Mouse (Mus musculus) embryonic facial prominence, embryonic 14.5 days (tissue): ENCODE results near the gene Pip4k2c. TPM values are rescaled to one million over a fixed set of nuclear protein-coding genes. Genes with fewer than 3 reads are reported as not detected.
A peak's percentile ranks its signal among the peaks of the same experiment; 100 is the strongest.

Source experiments
- ATAC-seq: fragments of 200-750 bp; cut with Nextera tagmentation; 2 replicates; pipeline ENCODE4 v1.8.0; 2017; ENCODE audit warnings: low read depth, moderate number of reproducible peaks, moderate TSS enrichment
- DNase-seq: peaks from one replicate; pipeline ENCODE4 v3.0.0-alpha.2; 2015; ENCODE audit warnings: low spot score
- H3K27ac ChIP-seq: fragments of 300-500 bp; sonication (generic); replicated peaks from 2 replicates; pipeline ENCODE4 v1.5.1; 2014; ENCODE audit warnings: low read depth, mild to moderate bottlenecking, low read length, moderate library complexity
- H3K27me3 ChIP-seq: fragments of 300-500 bp; sonication (generic); replicated peaks from 2 replicates; pipeline ENCODE4 v1.6.1; 2014; ENCODE audit warnings: low read length; ENCODE audit not compliant: control insufficient read depth, insufficient read depth
- H3K36me3 ChIP-seq: fragments of 300-500 bp; sonication (generic); 2 replicates; pipeline ENCODE4 v1.6.1; 2014; ENCODE audit warnings: low read length, mixed read lengths; ENCODE audit not compliant: control insufficient read depth, insufficient read depth
- H3K4me1 ChIP-seq: fragments of 300-500 bp; sonication (generic); 2 replicates; pipeline ENCODE4 v1.6.1; 2014; ENCODE audit warnings: antibody characterized with exemption, low read length; ENCODE audit not compliant: control insufficient read depth, insufficient read depth
- H3K4me2 ChIP-seq: fragments of 300-500 bp; sonication (generic); 2 replicates; pipeline ENCODE4 v1.6.1; 2014; ENCODE audit warnings: low read depth, mild to moderate bottlenecking, low read length, moderate library complexity, mixed read lengths
- H3K4me3 ChIP-seq: fragments of 300-500 bp; sonication (generic); 2 replicates; pipeline ENCODE4 v1.5.1; 2014; ENCODE audit warnings: low read depth, mild to moderate bottlenecking, low read length
- H3K9ac ChIP-seq: fragments of 300-500 bp; sonication (generic); 2 replicates; pipeline ENCODE4 v1.6.1; 2014; ENCODE audit warnings: low read depth, mild to moderate bottlenecking, low read length, moderate library complexity, mixed read lengths
- H3K9me3 ChIP-seq: fragments of 300-500 bp; sonication (generic); 2 replicates; pipeline ENCODE4 v1.6.1; 2016; ENCODE audit warnings: low read length; ENCODE audit not compliant: control insufficient read depth
- WGBS: fragments of 180-500 bp; shearing (Covaris S2); extraction: QIAGEN DNeasy Blood & Tissue Kit; methylation state at CpG from one replicate; pipeline ENCODE4 v1.1.7; 2014; 5-methylcytosine and 5-hydroxymethylcytosine counted together
- polyA plus RNA-seq: library from polyadenylated mRNA; unstranded; fragments of >200 nt; fragmentation: Nextera tagmentation; extraction: Ambion mirVana; gene quantifications from 2 replicates; pipeline ENCODE4 v1.2.1, GENCODE M21; 2014

Pip4k2c gene
- polyA plus RNA-seq, 1 experiment from 2014 or later, result 19.3 TPM

DNA sequence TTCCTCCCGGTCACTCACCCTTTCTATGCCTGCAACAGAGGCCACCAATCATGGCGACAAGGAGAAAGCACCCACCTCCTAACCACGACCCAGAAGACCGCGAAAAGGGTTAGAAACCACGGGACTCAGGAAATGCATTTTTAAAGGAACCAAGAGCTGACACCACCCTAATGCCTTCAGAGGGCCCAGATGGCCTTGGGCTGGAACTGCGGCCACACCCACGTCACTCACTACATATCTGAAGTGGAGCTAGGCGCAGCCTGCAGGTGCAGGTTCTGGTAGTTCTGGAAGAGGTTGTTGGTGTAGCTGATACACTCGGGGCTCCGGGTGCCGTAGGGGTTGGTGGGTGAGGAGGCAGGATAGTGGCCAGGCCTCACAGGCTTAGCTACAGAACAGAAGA is 19.3 kb upstream of the Pip4k2c start:
- H3K4me3 ChIP-seq, result no peak overlapping the region
- 85% methylated on average over 12 of the region's 12 CpGs for WGBS
- no peak overlapping the region for H3K9ac ChIP-seq
- no peaks in the 10 kb centered on the region for H3K27me3 ChIP-seq
- no peak overlapping the region for H3K27ac ChIP-seq
- H3K9me3 ChIP-seq, result no peaks in the 10 kb centered on the region
- no peak overlapping the region for H3K4me2 ChIP-seq
- H3K36me3 ChIP-seq, result no peaks in the 10 kb centered on the region
- DNase-seq, result no peak
- no peaks in the 10 kb centered on the region for H3K4me1 ChIP-seq
- no peak for ATAC-seq

DNA sequence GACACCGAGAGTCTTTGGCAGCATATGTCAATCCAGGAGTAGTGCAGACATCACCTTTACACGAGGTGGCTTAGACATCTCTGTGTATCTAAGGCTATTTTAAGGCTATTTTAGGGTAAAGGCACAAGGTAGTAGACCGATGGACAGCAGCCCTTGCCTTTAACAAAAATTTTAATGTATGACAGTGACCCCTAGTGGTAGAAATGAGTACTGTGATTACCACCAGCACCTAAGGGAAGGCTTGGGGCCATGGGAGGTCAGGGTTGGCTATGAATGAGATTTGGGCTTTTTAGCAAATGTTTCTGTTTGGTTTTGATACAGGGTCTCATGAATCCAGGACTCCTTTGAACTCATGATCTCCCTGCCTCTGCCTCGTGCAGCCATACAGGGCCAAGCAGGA is 17.5 kb upstream of the Pip4k2c start:
- Histone ChIP-seq H3K36me3 (no peaks in the 10 kb centered on the region), H3K27ac (no peak overlapping the region), H3K9me3 (no peaks in the 10 kb centered on the region), H3K4me1 (no peaks in the 10 kb centered on the region), H3K27me3 (no peaks in the 10 kb centered on the region), H3K9ac (no peak overlapping the region), H3K4me3 (no peak overlapping the region), H3K4me2 (no peak overlapping the region)
- DNase-seq, result peak; percentile 70
- peak; percentile 59 for ATAC-seq
- 16% methylated on average over 4 of the region's 4 CpGs for WGBS

GRCm38 (mm10) chr10:127227163-127227562 is 15.8 kb upstream of the Pip4k2c start:
- ATAC-seq (no peak), DNase-seq (no peak)
- Histone ChIP-seq H3K9me3 (no peaks in the 10 kb centered on the region), H3K36me3 (no peaks in the 10 kb centered on the region), H3K9ac (no peak overlapping the region), H3K4me2 (no peak overlapping the region), H3K4me3 (no peak overlapping the region), H3K4me1 (no peaks in the 10 kb centered on the region), H3K27me3 (no peaks in the 10 kb centered on the region), H3K27ac (no peak overlapping the region)
- WGBS, result 80% methylated on average over 8 of the region's 8 CpGs

DNA sequence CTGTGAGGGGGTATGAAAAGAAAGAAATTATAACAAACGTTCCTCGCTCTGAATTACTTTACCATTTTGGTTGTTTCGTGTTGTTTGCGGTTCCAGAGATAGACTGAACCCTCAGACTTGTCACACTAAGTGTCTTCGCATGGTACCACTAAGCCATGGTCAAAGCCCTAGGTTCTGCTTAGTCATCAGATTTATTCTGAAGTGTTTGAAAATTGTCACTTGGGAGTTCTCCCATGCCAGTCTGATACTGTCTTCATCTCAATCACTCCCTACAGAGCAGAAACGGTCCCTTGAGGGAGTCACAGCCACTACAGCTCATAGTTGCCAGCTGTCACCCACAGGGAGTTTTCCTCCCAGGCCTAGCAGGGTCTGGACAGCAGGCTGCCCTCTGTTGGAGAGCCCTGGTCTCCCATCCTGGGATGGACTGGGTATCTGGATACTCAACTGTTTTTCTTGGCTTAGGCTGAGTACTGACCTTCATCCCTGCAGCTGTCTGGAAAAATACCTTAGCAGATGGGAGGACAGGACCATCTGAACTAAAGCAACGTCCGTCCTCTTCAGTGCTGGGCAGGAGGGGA is 15.0 kb upstream of the Pip4k2c start:
- 67% methylated on average over 8 of the region's 8 CpGs for WGBS
- Histone ChIP-seq H3K9me3 (no peaks in the 10 kb centered on the region), H3K36me3 (no peaks in the 10 kb centered on the region), H3K4me1 (no peaks in the 10 kb centered on the region), H3K27ac (no peak overlapping the region), H3K27me3 (no peaks in the 10 kb centered on the region), H3K4me3 (no peak overlapping the region), H3K9ac (no peak overlapping the region; the same call in 1 of the 2 replicates), H3K4me2 (no peak overlapping the region)
- DNase-seq (peak; percentile 19), ATAC-seq (no peak)

DNA sequence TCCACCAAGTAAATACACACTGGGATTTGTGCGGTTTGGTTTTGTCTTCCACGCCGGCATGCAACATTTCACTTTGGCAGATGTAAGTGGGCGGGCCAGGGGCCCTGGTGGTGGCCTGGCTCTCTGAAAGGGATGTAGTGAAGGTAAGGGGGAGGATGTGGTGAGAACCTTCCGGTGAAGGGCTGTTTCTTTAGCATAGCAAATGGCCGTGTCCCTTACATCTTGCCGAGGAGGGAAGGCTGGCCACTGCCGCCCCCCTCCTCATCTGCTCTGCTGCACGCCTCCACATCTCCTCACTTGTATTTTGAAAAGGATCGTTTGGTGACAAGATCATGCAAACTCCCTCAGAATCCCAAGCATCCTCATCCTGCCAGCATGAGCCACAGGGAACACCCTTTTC is 14.3 kb upstream of the Pip4k2c start:
- Histone ChIP-seq H3K27me3 (no peaks in the 10 kb centered on the region), H3K4me3 (no peak overlapping the region), H3K9ac (no peak overlapping the region), H3K4me2 (no peak overlapping the region), H3K27ac (no peak overlapping the region), H3K4me1 (no peaks in the 10 kb centered on the region), H3K36me3 (no peaks in the 10 kb centered on the region), H3K9me3 (no peaks in the 10 kb centered on the region)
- DNase-seq (peak; percentile 23), ATAC-seq (no peak)
- 24% methylated on average over 10 of the region's 10 CpGs for WGBS

DNA sequence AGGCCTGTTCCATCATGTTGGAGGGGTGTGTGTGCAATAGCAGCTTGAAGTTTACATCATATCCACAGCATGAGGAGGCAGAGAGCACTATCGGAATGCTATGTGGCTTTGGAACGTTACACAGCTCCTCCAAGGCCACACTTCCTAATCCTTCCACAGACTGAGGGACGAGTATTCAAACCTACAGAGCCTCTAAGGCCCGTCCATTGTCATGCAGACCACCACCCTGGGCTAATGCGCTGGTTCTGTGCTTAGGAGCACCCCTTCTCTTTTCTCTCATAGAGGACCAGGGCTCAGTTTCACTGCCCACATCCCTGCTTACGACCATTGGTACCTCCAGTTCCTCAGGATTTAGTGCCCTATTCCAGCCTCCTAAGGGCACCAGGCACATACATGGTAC is 13.8 kb upstream of the Pip4k2c start:
- Histone ChIP-seq H3K4me1 (no peaks in the 10 kb centered on the region), H3K36me3 (no peaks in the 10 kb centered on the region), H3K9ac (no peak overlapping the region), H3K27ac (no peak overlapping the region), H3K4me3 (no peak overlapping the region), H3K9me3 (no peaks in the 10 kb centered on the region), H3K4me2 (no peak overlapping the region), H3K27me3 (no peaks in the 10 kb centered on the region)
- 39% methylated on average over 6 of the region's 6 CpGs for WGBS
- ATAC-seq (no peak), DNase-seq (no peak)

DNA sequence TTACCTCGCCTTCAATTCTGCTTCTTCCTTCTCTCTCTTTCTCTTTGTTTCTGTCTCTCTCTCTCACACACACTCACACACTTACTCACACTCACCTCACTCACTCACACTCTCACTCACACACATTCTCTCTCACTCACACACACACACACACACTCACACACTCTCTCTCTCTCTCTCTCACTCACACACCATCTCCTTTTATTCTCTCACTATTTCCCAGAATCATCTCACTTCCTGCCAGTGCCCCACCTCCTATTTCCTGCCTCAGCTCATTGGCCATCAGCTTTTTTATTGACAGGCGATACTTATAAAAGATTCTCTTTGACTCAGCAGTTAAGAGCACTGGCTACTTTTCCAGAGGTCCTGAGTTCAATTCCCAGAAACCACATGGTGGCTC is 7.0 kb upstream of the Pip4k2c start:
- DNase-seq, result no peak

DNA sequence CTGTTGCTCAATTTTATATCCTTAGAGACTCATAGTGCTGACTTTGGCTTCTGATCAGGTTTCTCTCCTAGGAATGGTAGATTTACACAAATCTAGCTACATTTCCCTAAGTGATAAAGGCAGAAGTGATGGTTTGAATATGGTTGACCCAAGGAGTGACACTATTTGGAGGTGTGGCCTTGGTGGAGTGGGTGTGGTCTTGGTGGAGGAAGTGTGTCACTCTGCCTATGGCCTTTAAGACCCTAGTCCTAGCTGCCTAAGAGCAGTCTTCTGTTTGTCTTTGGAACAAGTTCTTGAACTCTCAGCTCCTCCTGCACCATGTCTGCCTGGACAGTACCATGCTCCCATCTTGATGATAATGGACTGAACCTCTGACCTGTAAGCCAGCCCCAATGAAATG is 5.8 kb upstream of the Pip4k2c start:
- no peak overlapping the region for H3K27ac ChIP-seq
- H3K4me1 ChIP-seq, result no peaks in the 10 kb centered on the region
- H3K4me3 ChIP-seq, result no peak overlapping the region

More for the DNA sequence above, 7.0 kb upstream of the Pip4k2c start:
- H3K4me2 ChIP-seq, result no peak overlapping the region
- H3K27ac ChIP-seq, result no peak overlapping the region
- no peaks in the 10 kb centered on the region for H3K27me3 ChIP-seq
- WGBS, result 85% methylated on average over 2 of the region's 2 CpGs
- no peak overlapping the region for H3K9ac ChIP-seq
- no peak overlapping the region for H3K4me3 ChIP-seq
- no peaks in the 10 kb centered on the region for H3K9me3 ChIP-seq
- no peak for ATAC-seq
- no peaks in the 10 kb centered on the region for H3K36me3 ChIP-seq
- H3K4me1 ChIP-seq, result no peaks in the 10 kb centered on the region

DNA sequence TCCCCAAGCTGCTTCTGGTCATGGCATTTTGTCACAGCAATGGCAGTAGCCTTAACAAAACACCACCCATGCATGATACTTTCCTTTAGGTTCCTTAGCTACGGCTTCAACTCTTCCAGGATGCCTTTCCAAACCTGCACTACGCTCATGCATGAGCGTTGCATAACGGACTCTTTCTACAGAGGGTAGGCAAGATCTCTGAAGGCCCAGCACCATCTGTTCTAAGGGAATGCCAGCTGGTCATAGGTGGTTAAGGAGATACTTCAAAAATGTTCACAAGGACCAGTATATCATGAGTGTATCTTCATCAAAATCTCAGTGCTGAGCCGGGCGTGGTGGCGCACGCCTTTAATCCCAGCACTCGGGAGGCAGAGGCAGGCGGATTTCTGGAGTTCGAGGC is 5.1 kb upstream of the Pip4k2c start:
- no peak overlapping the region for H3K4me3 ChIP-seq
- no peak overlapping the region for H3K4me2 ChIP-seq
- no peaks in the 10 kb centered on the region for H3K4me1 ChIP-seq
- H3K27ac ChIP-seq, result no peak overlapping the region
- ATAC-seq (no peak), DNase-seq (no peak)
- no peaks in the 10 kb centered on the region for H3K9me3 ChIP-seq
- H3K36me3 ChIP-seq, result no peaks in the 10 kb centered on the region
- H3K27me3 ChIP-seq, result no peaks in the 10 kb centered on the region
- no peak overlapping the region for H3K9ac ChIP-seq
- WGBS, result 96% methylated on average over 11 of the region's 11 CpGs

More for the DNA sequence above, 5.8 kb upstream of the Pip4k2c start:
- Histone ChIP-seq H3K9me3 (no peaks in the 10 kb centered on the region), H3K36me3 (no peaks in the 10 kb centered on the region), H3K9ac (no peak overlapping the region), H3K4me2 (no peak overlapping the region), H3K27me3 (no peaks in the 10 kb centered on the region)
- no peak for ATAC-seq
- DNase-seq, result no peak
